Mouse (Mus musculus): ENCODE measurements around the gene Obscn. TPM values are rescaled to one million over a fixed set of nuclear protein-coding genes. Genes with fewer than 3 reads are reported as not detected.

The Obscn gene
- total and polyA plus RNA-seq, 3 experiments: 0.11 to 0.27 TPM; not detected in 1

DNA sequence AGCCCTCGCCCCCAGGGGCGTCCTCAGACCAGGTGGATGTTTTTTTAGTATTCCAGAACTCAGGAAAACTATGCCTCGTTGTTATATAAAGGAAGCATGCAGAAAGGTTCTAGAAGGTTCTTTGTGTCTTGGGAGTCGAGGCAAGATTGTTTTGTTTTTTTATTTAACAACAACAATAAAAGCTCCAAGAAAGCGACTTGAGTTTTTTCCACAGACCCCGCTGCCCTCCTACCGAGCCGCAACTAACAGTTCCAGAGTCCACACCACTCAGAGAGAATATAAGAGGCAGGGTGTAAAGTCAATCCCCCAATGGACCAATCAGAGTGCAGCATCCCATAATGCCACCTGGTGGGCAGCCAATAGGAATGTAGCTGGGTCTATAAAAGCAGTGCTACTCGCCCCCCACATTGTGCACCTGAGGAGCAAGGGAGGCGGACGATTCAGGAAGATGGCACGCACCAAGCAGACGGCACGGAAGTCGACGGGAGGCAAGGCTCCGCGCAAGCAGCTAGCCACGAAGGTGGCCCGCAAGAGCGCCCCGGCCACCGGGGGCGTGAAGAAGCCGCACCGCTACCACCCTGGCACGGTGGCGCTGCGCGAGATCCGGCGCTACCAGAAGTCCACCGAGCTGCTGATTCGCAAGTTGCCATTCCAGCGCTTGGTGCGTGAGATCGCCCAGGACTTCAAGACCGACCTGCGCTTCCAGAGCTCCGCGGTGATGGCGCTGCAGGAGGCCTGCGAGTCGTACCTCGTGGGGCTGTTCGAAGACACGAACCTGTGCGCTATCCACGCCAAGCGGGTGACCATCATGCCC is 174.6 kb downstream of the Obscn start:
- no peaks in the 10 kb centered on the region; the same call in 1 of the 2 replicates for H3K27me3 ChIP-seq (ENCODE audit: insufficient read depth, low read length)
- no peak overlapping the region; the same call in 1 of the 2 replicates for H3K4me3 ChIP-seq (ENCODE audit: low read depth, low read length)
- peaks cover 48% of the 10 kb centered on the region for H3K4me1 ChIP-seq (ENCODE audit: insufficient read depth, low read depth, low read length)
- H3K9me3 ChIP-seq (replicated peaks): peaks cover 6% of the 10 kb centered on the region
- no peak for TF ChIP-seq CTCF (IDR thresholded peaks at IDR 0.05; ENCODE audit: low read depth, low read length)
- no peak for TF ChIP-seq POLR2AphosphoS5 (IDR thresholded peaks at IDR 0.05; ENCODE audit: insufficient replicate concordance, low read depth, low read length)
- TF ChIP-seq TAL1 (conservative IDR thresholded peaks at IDR 0.05; ENCODE audit: low read depth, low read length): no peak
- no peak for TF ChIP-seq GATA1 (IDR thresholded peaks at IDR 0.05; ENCODE audit: borderline replicate concordance, low read length)
- no peak for TF ChIP-seq GATA2 (IDR thresholded peaks at IDR 0.05; ENCODE audit: borderline replicate concordance, low read depth, low read length)
- DNase-seq (ENCODE audit: low spot score) (no peak), ATAC-seq (ENCODE audit: extremely low read depth, insufficient number of reproducible peaks, low FRiP score, poor library complexity, severe bottlenecking) (no peak)
- peaks cover 45% of the 10 kb centered on the region for H3K36me3 ChIP-seq (replicated peaks)

DNA sequence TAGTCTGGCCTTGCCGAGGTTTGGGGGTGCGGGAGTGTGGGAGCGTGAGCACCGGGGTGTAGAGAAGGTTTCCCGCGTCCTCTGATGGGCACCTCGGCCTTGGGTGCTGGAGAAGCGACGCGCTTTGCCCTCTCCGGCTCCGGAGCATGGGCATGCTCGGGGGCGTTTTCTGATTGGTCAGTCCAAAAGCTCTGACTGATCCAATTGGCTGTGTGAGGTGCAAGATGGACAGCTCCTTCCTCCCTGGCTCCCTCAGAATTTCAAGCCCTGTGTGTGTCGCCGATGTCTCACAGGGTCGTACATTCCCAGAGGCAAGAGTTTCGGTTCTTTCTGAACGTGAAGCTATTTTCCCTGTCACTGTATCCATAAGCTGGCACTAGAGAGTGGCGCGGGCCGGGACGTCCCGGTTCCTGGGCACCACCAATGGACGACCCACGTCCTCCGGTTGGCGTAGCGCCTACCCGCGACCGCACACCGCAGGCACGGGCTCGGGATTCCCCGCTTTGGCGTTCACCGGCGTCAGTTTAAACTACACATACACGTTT is 176.2 kb downstream of the Obscn start:
- DNase-seq (ENCODE audit: low spot score) (peak; percentile 91), ATAC-seq (ENCODE audit: extremely low read depth, insufficient number of reproducible peaks, low FRiP score, poor library complexity, severe bottlenecking) (peak; percentile 82)
- TF ChIP-seq TAL1 (conservative IDR thresholded peaks at IDR 0.05; ENCODE audit: low read depth, low read length) (no peak), GATA1 (IDR thresholded peaks at IDR 0.05; ENCODE audit: borderline replicate concordance, low read length) (no peak), CTCF (IDR thresholded peaks at IDR 0.05; ENCODE audit: low read depth, low read length) (no peak), POLR2AphosphoS5 (IDR thresholded peaks at IDR 0.05; ENCODE audit: insufficient replicate concordance, low read depth, low read length) (no peak), GATA2 (IDR thresholded peaks at IDR 0.05; ENCODE audit: borderline replicate concordance, low read depth, low read length) (no peak)
- H3K9me3 ChIP-seq (replicated peaks): peaks cover 6% of the 10 kb centered on the region
- no peaks in the 10 kb centered on the region; the same call in 1 of the 2 replicates for H3K27me3 ChIP-seq (ENCODE audit: insufficient read depth, low read length)
- H3K4me3 ChIP-seq (ENCODE audit: low read depth, low read length): peak overlapping the region; percentile 75
- peaks cover 39% of the 10 kb centered on the region for H3K36me3 ChIP-seq (replicated peaks)
- H3K4me1 ChIP-seq (ENCODE audit: insufficient read depth, low read depth, low read length): peaks cover 40% of the 10 kb centered on the region

DNA sequence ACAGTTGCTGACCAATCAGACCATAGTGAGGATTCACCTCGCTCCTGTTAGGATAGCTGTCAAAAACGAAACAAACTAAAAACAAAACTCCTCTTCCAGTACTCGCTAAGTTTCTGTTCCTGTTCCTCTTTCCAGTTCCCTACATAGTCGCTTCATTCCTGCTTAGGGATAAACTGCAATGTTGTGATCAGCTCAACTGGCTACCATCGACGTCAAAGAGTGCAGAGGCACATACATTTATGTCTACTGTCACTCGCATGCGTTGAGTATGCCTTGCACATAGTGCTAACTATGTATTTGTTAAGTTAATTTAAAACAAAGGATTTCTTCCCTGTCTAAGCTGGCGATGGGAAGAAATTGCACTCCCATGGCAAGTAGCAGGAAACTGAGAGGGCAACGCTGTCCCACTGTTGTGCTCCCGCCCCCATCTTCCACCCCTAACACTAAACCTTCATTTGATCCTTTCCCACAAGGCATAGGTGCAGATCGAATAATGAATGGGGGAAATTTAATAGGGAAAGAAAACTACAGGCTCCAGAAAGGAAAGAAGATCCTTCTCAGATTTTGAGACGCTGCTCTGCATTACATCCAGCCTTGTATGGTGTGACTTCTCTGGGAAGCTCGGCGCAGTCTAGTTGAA is 176.9 kb downstream of the Obscn start:
- H3K27me3 ChIP-seq (ENCODE audit: insufficient read depth, low read length): no peaks in the 10 kb centered on the region; the same call in 1 of the 2 replicates
- DNase-seq (ENCODE audit: low spot score) (no peak), ATAC-seq (ENCODE audit: extremely low read depth, insufficient number of reproducible peaks, low FRiP score, poor library complexity, severe bottlenecking) (no peak)
- peaks cover 33% of the 10 kb centered on the region for H3K36me3 ChIP-seq (replicated peaks)
- H3K4me1 ChIP-seq (ENCODE audit: insufficient read depth, low read depth, low read length): peaks cover 36% of the 10 kb centered on the region
- TF ChIP-seq GATA1 (IDR thresholded peaks at IDR 0.05; ENCODE audit: borderline replicate concordance, low read length) (no peak), TAL1 (conservative IDR thresholded peaks at IDR 0.05; ENCODE audit: low read depth, low read length) (no peak), GATA2 (IDR thresholded peaks at IDR 0.05; ENCODE audit: borderline replicate concordance, low read depth, low read length) (no peak), POLR2AphosphoS5 (IDR thresholded peaks at IDR 0.05; ENCODE audit: insufficient replicate concordance, low read depth, low read length) (no peak), CTCF (IDR thresholded peaks at IDR 0.05; ENCODE audit: low read depth, low read length) (no peak)
- H3K4me3 ChIP-seq (ENCODE audit: low read depth, low read length): peak overlapping the region; percentile 75; the same call in 1 of the 2 replicates
- peaks cover 6% of the 10 kb centered on the region for H3K9me3 ChIP-seq (replicated peaks)

DNA sequence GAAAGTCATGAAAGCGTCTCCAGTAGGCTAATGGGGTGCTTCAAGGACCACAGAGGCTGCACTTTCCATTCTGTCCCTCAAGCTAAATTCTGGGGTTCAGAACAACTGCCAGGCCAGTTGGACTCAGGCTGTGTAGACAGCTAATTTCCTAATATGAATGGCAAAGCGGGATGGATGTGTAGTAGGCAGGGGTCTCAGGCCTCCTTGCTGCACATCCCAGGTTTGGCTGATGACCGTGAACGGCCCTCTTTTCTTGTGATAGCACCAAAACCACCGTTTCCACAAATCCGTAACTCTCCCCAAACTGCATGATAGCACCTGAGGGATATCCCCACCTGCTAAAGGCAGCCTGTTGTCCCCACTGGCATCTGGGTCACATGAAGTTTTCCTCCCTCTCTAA is 177.7 kb downstream of the Obscn start:
- DNase-seq (ENCODE audit: low spot score): no peak
- ATAC-seq (ENCODE audit: extremely low read depth, insufficient number of reproducible peaks, low FRiP score, poor library complexity, severe bottlenecking): no peak
- H3K9me3 ChIP-seq (replicated peaks): peaks cover 6% of the 10 kb centered on the region
- H3K36me3 ChIP-seq (replicated peaks): peaks cover 27% of the 10 kb centered on the region
- no peak for TF ChIP-seq TAL1 (conservative IDR thresholded peaks at IDR 0.05; ENCODE audit: low read depth, low read length)
- TF ChIP-seq GATA2 (IDR thresholded peaks at IDR 0.05; ENCODE audit: borderline replicate concordance, low read depth, low read length): no peak
- TF ChIP-seq POLR2AphosphoS5 (IDR thresholded peaks at IDR 0.05; ENCODE audit: insufficient replicate concordance, low read depth, low read length): no peak
- TF ChIP-seq CTCF (IDR thresholded peaks at IDR 0.05; ENCODE audit: low read depth, low read length): no peak
- no peak for TF ChIP-seq GATA1 (IDR thresholded peaks at IDR 0.05; ENCODE audit: borderline replicate concordance, low read length)
- no peak overlapping the region for H3K4me3 ChIP-seq (ENCODE audit: low read depth, low read length)
- H3K27me3 ChIP-seq (ENCODE audit: insufficient read depth, low read length): no peaks in the 10 kb centered on the region; the same call in 1 of the 2 replicates
- H3K4me1 ChIP-seq (ENCODE audit: insufficient read depth, low read depth, low read length): peaks cover 37% of the 10 kb centered on the region

DNA sequence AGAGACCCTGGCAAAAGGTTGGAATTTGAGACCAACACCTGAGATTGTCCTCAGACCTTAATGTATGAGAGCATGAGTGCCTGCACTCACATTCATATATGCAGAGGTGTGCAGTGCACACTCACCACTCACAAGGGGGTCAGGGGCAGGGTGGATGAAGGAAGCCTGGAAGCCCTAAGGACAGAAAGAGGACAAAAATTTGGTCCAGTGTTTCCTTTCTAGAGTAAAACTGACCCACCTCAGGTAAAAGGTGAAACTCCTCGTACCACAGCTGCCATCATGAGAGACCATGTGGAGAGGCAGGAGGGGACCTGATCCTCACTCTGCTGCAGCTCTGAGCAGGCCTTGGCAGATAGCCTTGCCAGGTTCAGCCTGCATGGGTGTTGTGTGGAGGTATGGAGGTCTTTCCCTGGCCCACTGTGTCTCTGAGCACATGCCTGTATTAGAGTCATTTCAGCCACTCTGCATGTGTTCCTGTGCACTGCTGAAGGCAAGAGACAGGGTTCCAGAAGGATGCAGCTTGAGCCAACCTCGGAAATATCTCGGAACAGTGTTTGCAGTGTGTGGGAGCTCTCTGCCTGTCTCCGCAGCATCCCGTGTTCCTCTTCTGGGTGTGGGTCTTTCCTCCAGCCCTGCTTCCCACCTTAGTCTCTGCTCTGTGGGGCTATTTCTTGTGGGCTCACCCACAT is 178.8 kb downstream of the Obscn start:
- no peak for ATAC-seq (ENCODE audit: extremely low read depth, insufficient number of reproducible peaks, low FRiP score, poor library complexity, severe bottlenecking)
- no peaks in the 10 kb centered on the region; the same call in 1 of the 2 replicates for H3K27me3 ChIP-seq (ENCODE audit: insufficient read depth, low read length)
- peaks cover 36% of the 10 kb centered on the region for H3K4me1 ChIP-seq (ENCODE audit: insufficient read depth, low read depth, low read length)
- peaks cover 26% of the 10 kb centered on the region for H3K36me3 ChIP-seq (replicated peaks)
- peaks cover 6% of the 10 kb centered on the region for H3K9me3 ChIP-seq (replicated peaks)
- TF ChIP-seq GATA1 (IDR thresholded peaks at IDR 0.05; ENCODE audit: borderline replicate concordance, low read length) (no peak), TAL1 (conservative IDR thresholded peaks at IDR 0.05; ENCODE audit: low read depth, low read length) (no peak), POLR2AphosphoS5 (IDR thresholded peaks at IDR 0.05; ENCODE audit: insufficient replicate concordance, low read depth, low read length) (no peak; the same call in 1 of the 2 replicates), GATA2 (IDR thresholded peaks at IDR 0.05; ENCODE audit: borderline replicate concordance, low read depth, low read length) (no peak), CTCF (IDR thresholded peaks at IDR 0.05; ENCODE audit: low read depth, low read length) (no peak)
- no peak for DNase-seq (ENCODE audit: low spot score)
- peak overlapping the region; percentile 51; the same call in 1 of the 2 replicates for H3K4me3 ChIP-seq (ENCODE audit: low read depth, low read length)
